Mouse (Mus musculus) hindbrain, postnatal 0 days (tissue): Measurements from ENCODE around the gene Clec16a. TPM values are rescaled to one million over a fixed set of nuclear protein-coding genes. Genes with fewer than 3 reads are reported as not detected.

ENCODE experiments used
- ATAC-seq: fragments of 200-750 bp; cut with Nextera tagmentation; 2 replicates; pipeline ENCODE4 v1.8.0; 2017; ENCODE audit warnings: mild to moderate bottlenecking, moderate TSS enrichment, moderate library complexity
- DNase-seq: peaks from one replicate; pipeline ENCODE4 v3.0.0-alpha.2; 2015; ENCODE audit warnings: low spot score
- H3K27ac ChIP-seq: fragments of 300-500 bp; sonication (generic); 2 replicates; pipeline ENCODE4 v1.5.1; 2014; ENCODE audit warnings: mild to moderate bottlenecking
- H3K27me3 ChIP-seq: fragments of 300-500 bp; sonication (generic); 2 replicates; pipeline ENCODE4 v1.6.1; 2014; ENCODE audit warnings: low read length, mixed read lengths; ENCODE audit not compliant: insufficient read depth
- H3K36me3 ChIP-seq: fragments of 300-500 bp; sonication (generic); 2 replicates; pipeline ENCODE4 v1.6.1; 2014; ENCODE audit warnings: low read length, mixed read lengths; ENCODE audit not compliant: insufficient read depth
- H3K4me1 ChIP-seq: fragments of 300-500 bp; sonication (generic); 2 replicates; pipeline ENCODE4 v1.6.1; 2014; ENCODE audit warnings: antibody characterized with exemption, low read length, mixed read lengths; ENCODE audit not compliant: insufficient read depth
- H3K4me2 ChIP-seq: fragments of 300-500 bp; sonication (generic); 2 replicates; pipeline ENCODE4 v1.6.1; 2014; ENCODE audit warnings: low read depth, mild to moderate bottlenecking, low read length, moderate library complexity, mixed read lengths
- H3K4me3 ChIP-seq: fragments of 300-500 bp; sonication (generic); 2 replicates; pipeline ENCODE4 v1.5.1; 2014; ENCODE audit warnings: low read length
- H3K9ac ChIP-seq: fragments of 300-500 bp; sonication (generic); replicated peaks from 2 replicates; pipeline ENCODE4 v1.6.1; 2014; ENCODE audit warnings: mild to moderate bottlenecking, low read length, moderate library complexity, mixed read lengths
- H3K9me3 ChIP-seq: fragments of 300-500 bp; sonication (generic); 2 replicates; pipeline ENCODE4 v1.6.1; 2016; ENCODE audit warnings: low read length, mixed read lengths
- CTCF ChIP-seq: IDR thresholded peaks from 2 replicates; pipeline ENCODE4 v1.5.1; 2016; ENCODE audit warnings: antibody characterized with exemption, control low read depth, low read depth
- WGBS: fragments of 180-500 bp; shearing (Covaris S2); extraction: QIAGEN DNeasy Blood & Tissue Kit; methylation state at CpG from one replicate; pipeline ENCODE4 v1.1.7; 2014; 5-methylcytosine and 5-hydroxymethylcytosine counted together
- polyA plus RNA-seq: library from polyadenylated mRNA; unstranded; fragments of >200 nt; fragmentation: Nextera tagmentation; extraction: Ambion mirVana; gene quantifications from 2 replicates; pipeline ENCODE4 v1.2.1, GENCODE M21; 2015
- total RNA-seq: library from RNA; depleted of rRNA; stranded (reverse); fragments of >200 nt; gene quantifications from 2 replicates; pipeline ENCODE4 v1.2.3, GENCODE M21; 2014

Clec16a gene
- total and polyA plus RNA-seq, 2 experiments from 2014 or later = 62.5 to 67.8 TPM

DNA sequence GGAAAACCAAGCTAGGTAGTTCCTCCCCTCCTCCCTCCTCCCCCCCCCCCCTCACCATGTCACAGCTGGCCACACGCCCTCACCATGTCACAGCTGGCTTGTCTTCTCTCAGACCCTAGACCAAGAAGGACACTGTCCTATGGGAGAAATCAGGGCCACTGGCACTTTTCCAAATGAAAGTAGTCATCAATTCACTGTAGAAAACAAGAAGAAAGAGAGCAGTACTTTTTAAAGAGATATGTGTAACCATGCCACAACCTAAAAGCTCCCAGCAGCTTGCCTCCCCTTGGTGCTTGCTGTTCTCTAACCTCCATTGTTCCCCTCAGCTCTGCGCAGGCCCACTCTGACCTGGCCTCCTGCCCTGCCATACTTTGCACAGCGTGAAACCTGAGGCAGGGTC is 124.8 kb downstream of the Clec16a start:
- H3K4me3 ChIP-seq = no peak overlapping the region
- peaks cover 11% of the 10 kb centered on the region; the same call in 1 of the 2 replicates for H3K4me1 ChIP-seq
- no peaks in the 10 kb centered on the region for H3K9me3 ChIP-seq
- H3K27ac ChIP-seq = no peak overlapping the region
- no peaks in the 10 kb centered on the region for H3K27me3 ChIP-seq
- H3K36me3 ChIP-seq = no peaks in the 10 kb centered on the region
- H3K4me2 ChIP-seq = no peak overlapping the region
- no peak overlapping the region for H3K9ac ChIP-seq
- ATAC-seq (no peak), DNase-seq (no peak)
- no peak for TF ChIP-seq CTCF
- 48% methylated on average over 3 of the region's 3 CpGs for WGBS

DNA sequence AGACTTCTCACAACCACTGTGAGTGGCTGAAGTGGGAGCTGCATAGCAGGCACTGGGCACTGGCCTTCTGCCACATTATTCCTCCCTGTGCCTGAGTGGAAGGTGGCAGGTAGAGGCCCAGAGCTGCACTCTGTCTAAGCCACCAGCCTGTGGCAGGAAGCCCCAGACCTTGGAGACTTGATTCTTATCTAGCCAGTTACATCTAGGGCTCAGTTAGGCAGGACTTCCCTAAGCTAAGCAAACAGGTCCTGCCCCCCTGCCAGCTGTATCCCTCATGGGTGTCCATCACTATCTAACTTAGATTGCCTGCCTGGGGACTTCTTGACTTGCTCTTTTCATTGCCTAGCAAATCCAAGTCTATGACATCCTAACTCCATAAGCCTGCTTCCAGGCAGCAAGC is 127.4 kb downstream of the Clec16a start:
- TF ChIP-seq CTCF = no peak
- H3K27ac ChIP-seq = no peak overlapping the region
- H3K36me3 ChIP-seq = no peaks in the 10 kb centered on the region
- H3K9me3 ChIP-seq = no peaks in the 10 kb centered on the region
- H3K4me1 ChIP-seq = 0 out of 2 replicates have a peak, but pooled peaks cover 7% of the 10 kb centered on the region
- no peak overlapping the region for H3K9ac ChIP-seq
- H3K4me2 ChIP-seq = no peak overlapping the region
- H3K27me3 ChIP-seq = no peaks in the 10 kb centered on the region
- no peak for DNase-seq
- no peak for ATAC-seq
- H3K4me3 ChIP-seq = no peak overlapping the region

DNA sequence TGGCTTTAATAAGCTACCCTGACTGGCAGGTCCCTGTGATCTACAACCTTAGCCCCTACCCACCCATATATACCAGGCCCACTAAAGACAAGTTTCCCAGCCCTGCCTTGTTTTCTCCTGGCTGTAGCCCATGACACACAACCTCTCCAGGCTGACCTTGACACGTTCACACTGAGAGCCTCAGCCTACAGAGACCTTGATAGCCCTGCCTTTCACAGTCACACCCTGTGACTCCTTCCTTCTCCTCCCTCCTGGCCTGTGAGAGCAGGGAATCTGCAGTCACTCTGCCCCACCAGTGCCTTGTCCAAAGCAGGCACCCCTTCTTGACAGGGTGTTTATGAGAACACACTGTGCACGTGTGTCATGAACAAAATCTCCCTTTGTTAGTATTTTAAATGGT is 128.9 kb downstream of the Clec16a start:
- ATAC-seq (no peak), DNase-seq (no peak)
- Histone ChIP-seq H3K9ac (no peak overlapping the region), H3K27me3 (no peaks in the 10 kb centered on the region), H3K27ac (no peak overlapping the region), H3K36me3 (no peaks in the 10 kb centered on the region), H3K4me3 (no peak overlapping the region), H3K4me2 (no peak overlapping the region), H3K4me1 (0 out of 2 replicates have a peak, but pooled peaks cover 7% of the 10 kb centered on the region), H3K9me3 (no peaks in the 10 kb centered on the region)
- 70% methylated on average over 2 of the region's 2 CpGs for WGBS
- no peak for TF ChIP-seq CTCF

DNA sequence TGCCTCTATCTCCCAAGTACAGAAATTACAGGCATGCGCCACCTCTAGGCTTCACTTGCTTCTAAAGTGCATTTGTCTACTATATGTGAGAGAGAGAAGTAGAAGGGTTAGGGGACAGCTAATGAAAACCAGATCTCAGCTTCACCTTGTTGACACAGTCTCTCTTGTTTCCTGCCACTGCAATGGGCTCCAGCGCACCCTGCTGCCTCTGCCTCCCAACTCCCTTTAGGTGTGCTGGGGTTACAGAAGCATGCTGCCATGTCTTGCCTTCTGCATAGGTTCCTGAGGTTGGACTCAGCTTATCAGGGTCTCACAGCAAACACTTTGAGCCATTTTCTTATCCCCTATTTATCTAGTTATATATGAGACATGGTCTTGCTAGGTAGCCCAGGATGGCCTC is 129.8 kb downstream of the Clec16a start:
- DNase-seq (no peak), ATAC-seq (no peak)
- Histone ChIP-seq H3K27ac (no peak overlapping the region), H3K4me1 (0 out of 2 replicates have a peak, but pooled peaks cover 3% of the 10 kb centered on the region), H3K27me3 (no peaks in the 10 kb centered on the region), H3K4me2 (no peak overlapping the region), H3K9ac (no peak overlapping the region), H3K36me3 (no peaks in the 10 kb centered on the region), H3K9me3 (no peaks in the 10 kb centered on the region), H3K4me3 (no peak overlapping the region)
- no peak for TF ChIP-seq CTCF
- WGBS = 96% methylated on average over 2 of the region's 2 CpGs

DNA sequence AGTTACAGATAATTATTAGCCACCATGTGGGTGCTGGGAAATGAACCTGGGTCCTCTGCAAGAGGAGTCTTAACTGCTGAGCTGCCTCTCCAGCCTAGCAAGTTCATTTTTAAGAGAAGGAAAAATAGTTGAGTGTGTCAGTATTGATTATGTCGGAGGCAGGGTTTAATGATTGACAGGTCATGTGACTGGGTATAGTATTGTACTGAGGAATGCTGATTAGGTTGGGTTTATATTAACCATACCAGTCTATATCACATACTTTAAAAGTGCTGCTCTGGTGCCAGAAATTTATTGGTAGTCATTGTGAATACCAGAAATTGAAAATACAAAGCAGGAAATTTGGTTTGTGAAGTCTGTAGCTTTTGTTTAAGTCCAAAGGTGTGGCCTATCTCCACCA is 130.5 kb downstream of the Clec16a start:
- ATAC-seq = no peak
- 62% methylated on average over 1 of the region's 1 CpGs for WGBS
- no peak overlapping the region for H3K4me2 ChIP-seq

GRCm38 (mm10) chr16:10676461-10677066 is 131.4 kb downstream of the Clec16a start:
- Histone ChIP-seq H3K36me3 (no peaks in the 10 kb centered on the region), H3K4me3 (no peak overlapping the region), H3K4me1 (no peaks in the 10 kb centered on the region), H3K27ac (no peak overlapping the region), H3K9ac (no peak overlapping the region), H3K9me3 (no peaks in the 10 kb centered on the region), H3K27me3 (no peaks in the 10 kb centered on the region), H3K4me2 (no peak overlapping the region)
- DNase-seq (no peak), ATAC-seq (no peak)
- no peak for TF ChIP-seq CTCF
- 68% methylated on average over 3 of the region's 3 CpGs for WGBS

More for the DNA sequence above, 130.5 kb downstream of the Clec16a start:
- no peak for TF ChIP-seq CTCF
- H3K9me3 ChIP-seq = no peaks in the 10 kb centered on the region
- H3K4me1 ChIP-seq = no peaks in the 10 kb centered on the region
- no peaks in the 10 kb centered on the region for H3K27me3 ChIP-seq
- no peak overlapping the region for H3K4me3 ChIP-seq
- no peaks in the 10 kb centered on the region for H3K36me3 ChIP-seq
- no peak overlapping the region for H3K27ac ChIP-seq
- H3K9ac ChIP-seq = no peak overlapping the region
- DNase-seq = no peak

DNA sequence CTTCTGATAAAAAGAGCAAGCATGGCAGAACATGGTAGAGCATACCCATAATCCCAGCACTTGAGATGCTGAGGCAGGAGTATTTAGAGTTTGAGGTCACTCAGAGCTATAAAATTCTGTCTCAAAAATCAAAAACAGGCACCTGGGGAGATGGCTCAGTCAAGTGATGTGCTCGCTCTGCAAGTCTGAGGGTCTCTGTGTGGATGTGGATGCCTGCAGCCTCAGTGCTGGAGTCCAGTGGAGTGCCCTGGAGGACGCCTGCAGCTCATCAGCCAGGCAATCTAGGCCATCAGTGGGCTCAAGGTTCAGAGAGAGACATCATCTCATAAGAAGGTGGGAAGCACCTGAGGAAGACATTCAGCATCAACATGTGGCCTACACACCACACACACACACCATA is 137.4 kb downstream of the Clec16a start:
- H3K4me1 ChIP-seq = no peaks in the 10 kb centered on the region
- DNase-seq (no peak), ATAC-seq (no peak)
- H3K36me3 ChIP-seq = no peaks in the 10 kb centered on the region
- no peak overlapping the region for H3K9ac ChIP-seq
- no peak for TF ChIP-seq CTCF
- H3K27me3 ChIP-seq = no peaks in the 10 kb centered on the region
- no peak overlapping the region for H3K27ac ChIP-seq
- H3K4me3 ChIP-seq = no peak overlapping the region
- H3K9me3 ChIP-seq = no peaks in the 10 kb centered on the region
- no peak overlapping the region for H3K4me2 ChIP-seq
- WGBS = 87% methylated on average over 2 of the region's 2 CpGs
